Mouse (Mus musculus): ENCODE results near the gene Pkmyt1.

Gene Pkmyt1

GRCm38 (mm10) chr17:23748631-23749391 is 22.7 kb downstream of the Pkmyt1 start:
- DNase-seq = peak; percentile 99

- peak; percentile 91 for DNase-seq
Observed at GRCm38 (mm10) chr17:23749400-23750191, 23.5 kb downstream of the Pkmyt1 start.

- DNase-seq = peak; percentile 96
Observed at GRCm38 (mm10) chr17:23755689-23756088, 29.6 kb downstream of the Pkmyt1 start.

- DNase-seq = no peak
Observed at GRCm38 (mm10) chr17:23757581-23757980, 31.4 kb downstream of the Pkmyt1 start.

GRCm38 (mm10) chr17:23758801-23759200 is 32.7 kb downstream of the Pkmyt1 start:
- no peak for DNase-seq

GRCm38 (mm10) chr17:23760231-23760630 is 34.1 kb downstream of the Pkmyt1 start:
- DNase-seq = no peak

- no peak for DNase-seq
Observed at GRCm38 (mm10) chr17:23761155-23761554, 35.0 kb downstream of the Pkmyt1 start.

- no peak for DNase-seq
Observed at GRCm38 (mm10) chr17:23762976-23763375, 36.8 kb downstream of the Pkmyt1 start.

- DNase-seq = no peak
Observed at GRCm38 (mm10) chr17:23770493-23770892, 44.4 kb downstream of the Pkmyt1 start.

GRCm38 (mm10) chr17:23770896-23771283 is 44.8 kb downstream of the Pkmyt1 start:
- DNase-seq = no peak

- peak; percentile 100 for DNase-seq
Observed at GRCm38 (mm10) chr17:23771284-23772218, 45.4 kb downstream of the Pkmyt1 start, which contains the start of gene Flywch1. Gene Flywch1 (minus strand): TSS chr17:23771602.

- DNase-seq = peak; percentile 84
Observed at GRCm38 (mm10) chr17:23772219-23772556, 46.1 kb downstream of the Pkmyt1 start.

GRCm38 (mm10) chr17:23773676-23774075 is 47.5 kb downstream of the Pkmyt1 start:
- no peak for DNase-seq

GRCm38 (mm10) chr17:23774090-23774489 is 48.0 kb downstream of the Pkmyt1 start:
- DNase-seq = peak; percentile 97

- no peak for DNase-seq
Observed at GRCm38 (mm10) chr17:23776216-23776615, 50.1 kb downstream of the Pkmyt1 start.

GRCm38 (mm10) chr17:23777141-23777540 is 51.0 kb downstream of the Pkmyt1 start:
- no peak for DNase-seq

- no peak for DNase-seq
Observed at GRCm38 (mm10) chr17:23778447-23778846, 52.3 kb downstream of the Pkmyt1 start.

- no peak for DNase-seq
Observed at GRCm38 (mm10) chr17:23783352-23783751, 57.2 kb downstream of the Pkmyt1 start.

- DNase-seq = peak; percentile 98
Observed at GRCm38 (mm10) chr17:23785561-23786471, 59.7 kb downstream of the Pkmyt1 start, which contains the start of gene Flywch2. Gene Flywch2 (minus strand): TSS chr17:23786081.
